Mouse (Mus musculus): ENCODE data around the gene Ankfn1. TPM values are rescaled to one million over a fixed set of nuclear protein-coding genes. Genes with fewer than 3 reads are reported as not detected.

Ankfn1 gene
- not detected in 2 replicates for polyA plus RNA-seq (2012; ENCODE audit: insufficient read depth, insufficient read length, missing spikeins)

GRCm38 (mm10) chr11:89777431-89777830 lies at the start of gene Ankfn1:
Gene Ankfn1 (minus strand): TSS chr11:89777653.
- TF ChIP-seq CTCF (IDR thresholded peaks at IDR 0.05; ENCODE audit: low read depth, low read length) (no peak), POLR2A (IDR thresholded peaks at IDR 0.05; ENCODE audit: borderline replicate concordance, low read depth, low read length) (no peak)
- H3K4me1 ChIP-seq (ENCODE audit: control insufficient read depth, insufficient read depth, low read length), result no peaks in the 10 kb centered on the region
- H3K4me3 ChIP-seq (ENCODE audit: insufficient read depth, low read length), result no peak within 1 kb of the TSS
- no peak within 1 kb of the TSS for H3K27ac ChIP-seq (ENCODE audit: insufficient read depth, low read depth, low read length)

GRCm38 (mm10) chr11:89823661-89824446 lies 46.4 kb upstream of the Ankfn1 start:
- Histone ChIP-seq H3K4me3 (ENCODE audit: insufficient read depth, low read length) (no peak overlapping the region), H3K4me1 (ENCODE audit: control insufficient read depth, insufficient read depth, low read length) (no peaks in the 10 kb centered on the region), H3K27ac (ENCODE audit: insufficient read depth, low read depth, low read length) (no peak overlapping the region)
- TF ChIP-seq POLR2A (IDR thresholded peaks at IDR 0.05; ENCODE audit: borderline replicate concordance, low read depth, low read length) (no peak), CTCF (IDR thresholded peaks at IDR 0.05; ENCODE audit: low read depth, low read length) (no peak)

DNA sequence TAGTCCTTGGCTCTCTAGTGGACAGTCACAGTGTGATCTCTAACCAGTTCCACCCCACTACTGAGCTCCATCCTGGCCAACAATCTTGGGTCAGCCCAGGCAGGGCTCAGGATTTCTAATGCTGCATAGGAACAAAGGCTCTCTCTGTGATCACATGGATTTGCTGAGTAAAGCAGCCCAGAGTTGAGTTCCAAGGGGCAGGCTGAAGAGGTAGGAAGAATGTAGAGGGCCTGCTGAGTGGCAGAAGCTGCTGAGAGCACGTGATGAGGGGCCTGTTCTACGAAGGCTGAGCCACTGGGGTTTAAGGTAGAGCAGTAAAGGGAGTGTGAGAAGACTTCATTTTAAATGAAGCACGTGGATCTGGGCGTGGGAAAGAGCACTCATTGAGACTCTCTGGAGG lies 41.1 kb upstream of the Ankfn1 start:
- TF ChIP-seq CTCF (IDR thresholded peaks at IDR 0.05; ENCODE audit: low read depth, low read length) (no peak), POLR2A (IDR thresholded peaks at IDR 0.05; ENCODE audit: borderline replicate concordance, low read depth, low read length) (no peak)
- Histone ChIP-seq H3K27ac (ENCODE audit: insufficient read depth, low read depth, low read length) (no peak overlapping the region), H3K4me3 (ENCODE audit: insufficient read depth, low read length) (no peak overlapping the region), H3K4me1 (ENCODE audit: control insufficient read depth, insufficient read depth, low read length) (no peaks in the 10 kb centered on the region)

- no peaks in the 10 kb centered on the region for H3K4me1 ChIP-seq (ENCODE audit: control insufficient read depth, insufficient read depth, low read length)
- no peak overlapping the region for H3K4me3 ChIP-seq (ENCODE audit: insufficient read depth, low read length)
- TF ChIP-seq POLR2A (IDR thresholded peaks at IDR 0.05; ENCODE audit: borderline replicate concordance, low read depth, low read length) (no peak), CTCF (IDR thresholded peaks at IDR 0.05; ENCODE audit: low read depth, low read length) (no peak)
Measured at GRCm38 (mm10) chr11:89811403-89811802, 34.0 kb upstream of the Ankfn1 start.

GRCm38 (mm10) chr11:89807998-89808397 lies 30.5 kb upstream of the Ankfn1 start:
- Histone ChIP-seq H3K4me3 (ENCODE audit: insufficient read depth, low read length) (no peak overlapping the region), H3K27ac (ENCODE audit: insufficient read depth, low read depth, low read length) (no peak overlapping the region), H3K4me1 (ENCODE audit: control insufficient read depth, insufficient read depth, low read length) (no peaks in the 10 kb centered on the region)
- no peak for TF ChIP-seq CTCF (IDR thresholded peaks at IDR 0.05; ENCODE audit: low read depth, low read length)
- TF ChIP-seq POLR2A (IDR thresholded peaks at IDR 0.05; ENCODE audit: borderline replicate concordance, low read depth, low read length), result no peak

More at GRCm38 (mm10) chr11:89811403-89811802, 34.0 kb upstream of the Ankfn1 start:
- no peak overlapping the region for H3K27ac ChIP-seq (ENCODE audit: insufficient read depth, low read depth, low read length)

GRCm38 (mm10) chr11:89804822-89805221 lies 27.4 kb upstream of the Ankfn1 start:
- H3K27ac ChIP-seq (ENCODE audit: insufficient read depth, low read depth, low read length), result no peak overlapping the region
- TF ChIP-seq CTCF (IDR thresholded peaks at IDR 0.05; ENCODE audit: low read depth, low read length) (no peak), POLR2A (IDR thresholded peaks at IDR 0.05; ENCODE audit: borderline replicate concordance, low read depth, low read length) (no peak)
- no peak overlapping the region for H3K4me3 ChIP-seq (ENCODE audit: insufficient read depth, low read length)
- no peaks in the 10 kb centered on the region for H3K4me1 ChIP-seq (ENCODE audit: control insufficient read depth, insufficient read depth, low read length)

DNA sequence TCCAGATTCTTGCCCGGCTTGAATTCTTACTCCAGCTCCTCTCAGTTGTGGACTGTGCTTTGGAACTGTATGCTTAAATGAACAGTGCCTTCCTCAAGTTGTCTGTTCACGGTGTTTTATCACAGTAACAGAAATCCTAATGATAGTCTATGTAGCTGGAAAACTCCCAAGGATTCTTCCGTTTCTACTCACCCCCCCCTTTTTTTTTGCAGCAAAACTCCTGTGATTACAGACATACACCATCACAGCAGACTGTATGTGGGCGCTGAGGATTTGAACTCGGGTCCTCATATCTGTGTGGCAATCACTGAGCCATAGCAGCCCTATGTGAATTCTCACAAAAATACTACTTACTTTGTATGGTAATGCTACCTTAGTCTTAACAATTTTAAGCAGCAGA lies 26.5 kb upstream of the Ankfn1 start:
- Histone ChIP-seq H3K4me1 (ENCODE audit: control insufficient read depth, insufficient read depth, low read length) (no peaks in the 10 kb centered on the region), H3K27ac (ENCODE audit: insufficient read depth, low read depth, low read length) (no peak overlapping the region), H3K4me3 (ENCODE audit: insufficient read depth, low read length) (no peak overlapping the region)
- no peak for TF ChIP-seq POLR2A (IDR thresholded peaks at IDR 0.05; ENCODE audit: borderline replicate concordance, low read depth, low read length)
- TF ChIP-seq CTCF (IDR thresholded peaks at IDR 0.05; ENCODE audit: low read depth, low read length), result no peak

- no peak overlapping the region for H3K4me3 ChIP-seq (ENCODE audit: insufficient read depth, low read length)
- TF ChIP-seq POLR2A (IDR thresholded peaks at IDR 0.05; ENCODE audit: borderline replicate concordance, low read depth, low read length) (no peak), CTCF (IDR thresholded peaks at IDR 0.05; ENCODE audit: low read depth, low read length) (no peak)
- H3K27ac ChIP-seq (ENCODE audit: insufficient read depth, low read depth, low read length), result no peak overlapping the region
- H3K4me1 ChIP-seq (ENCODE audit: control insufficient read depth, insufficient read depth, low read length), result no peaks in the 10 kb centered on the region
Measured at GRCm38 (mm10) chr11:89792709-89793108, 15.3 kb upstream of the Ankfn1 start.

DNA sequence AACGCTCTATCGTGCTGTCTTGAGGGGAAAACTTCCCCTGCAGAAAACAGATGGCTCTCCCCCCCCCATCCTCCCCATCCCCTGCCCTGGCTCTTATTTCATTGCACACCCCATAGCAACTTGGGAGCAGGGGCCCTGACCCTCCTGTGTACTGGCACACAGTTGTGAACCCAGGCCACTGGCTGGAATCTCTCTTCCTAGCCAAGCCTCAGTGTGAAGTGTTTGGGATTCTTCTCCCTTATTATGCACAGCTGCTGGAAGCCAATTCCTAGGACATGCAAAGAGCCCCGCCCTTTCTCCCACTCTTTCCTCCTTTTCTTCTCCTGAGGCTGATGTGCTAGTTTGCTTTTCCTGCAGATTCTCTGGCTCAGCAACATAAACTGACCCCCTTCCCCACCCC lies 1.4 kb downstream of the Ankfn1 start:
- Histone ChIP-seq H3K27ac (ENCODE audit: insufficient read depth, low read depth, low read length) (no peak overlapping the region), H3K4me3 (ENCODE audit: insufficient read depth, low read length) (no peak overlapping the region), H3K4me1 (ENCODE audit: control insufficient read depth, insufficient read depth, low read length) (no peaks in the 10 kb centered on the region)
- TF ChIP-seq POLR2A (IDR thresholded peaks at IDR 0.05; ENCODE audit: borderline replicate concordance, low read depth, low read length), result no peak
- TF ChIP-seq CTCF (IDR thresholded peaks at IDR 0.05; ENCODE audit: low read depth, low read length), result no peak

- H3K4me1 ChIP-seq (ENCODE audit: control insufficient read depth, insufficient read depth, low read length), result no peaks in the 10 kb centered on the region
- no peak for TF ChIP-seq POLR2A (IDR thresholded peaks at IDR 0.05; ENCODE audit: borderline replicate concordance, low read depth, low read length)
- TF ChIP-seq CTCF (IDR thresholded peaks at IDR 0.05; ENCODE audit: low read depth, low read length), result no peak
- H3K27ac ChIP-seq (ENCODE audit: insufficient read depth, low read depth, low read length), result no peak overlapping the region
- no peak overlapping the region for H3K4me3 ChIP-seq (ENCODE audit: insufficient read depth, low read length)
Measured at GRCm38 (mm10) chr11:89774913-89775312, 2.5 kb downstream of the Ankfn1 start.

Measured in bone marrow macrophage, adult 2 months (primary cell).